Mouse (Mus musculus) lung, embryonic 14.5 days (tissue): ENCODE results near the gene Macc1. TPM values are rescaled to one million over a fixed set of nuclear protein-coding genes. Genes with fewer than 3 reads are reported as not detected.
A peak's percentile ranks its signal among the peaks of the same experiment; 100 is the strongest.

Experiments
- ATAC-seq: fragments of 200-750 bp; cut with Nextera tagmentation; 2 replicates; pipeline ENCODE4 v1.8.0; 2017; ENCODE audit warnings: mild to moderate bottlenecking, moderate TSS enrichment, moderate library complexity; ENCODE audit not compliant: insufficient read depth
- DNase-seq: peaks from one replicate; pipeline ENCODE4 v3.0.0-alpha.2; 2015
- H3K27ac ChIP-seq: fragments of 300-500 bp; sonication (generic); 2 replicates; pipeline ENCODE4 v1.5.1; 2014; ENCODE audit warnings: low read depth, mild to moderate bottlenecking, moderate library complexity
- H3K27me3 ChIP-seq: fragments of 300-500 bp; sonication (generic); 2 replicates; pipeline ENCODE4 v1.6.1; 2014; ENCODE audit warnings: low read length, control low read depth; ENCODE audit not compliant: insufficient read depth
- H3K36me3 ChIP-seq: fragments of 300-500 bp; sonication (generic); 2 replicates; pipeline ENCODE4 v1.6.1; 2014; ENCODE audit warnings: control low read depth; ENCODE audit not compliant: insufficient read depth
- H3K4me1 ChIP-seq: fragments of 300-500 bp; sonication (generic); 2 replicates; pipeline ENCODE4 v1.6.1; 2014; ENCODE audit warnings: antibody characterized with exemption, control low read depth; ENCODE audit not compliant: insufficient read depth
- H3K4me2 ChIP-seq: fragments of 300-500 bp; sonication (generic); 2 replicates; pipeline ENCODE4 v1.6.1; 2014; ENCODE audit warnings: mild to moderate bottlenecking
- H3K4me3 ChIP-seq: fragments of 300-500 bp; sonication (generic); 2 replicates; pipeline ENCODE4 v1.5.1; 2014; ENCODE audit warnings: low read depth, low read length
- H3K9ac ChIP-seq: fragments of 300-500 bp; sonication (generic); 2 replicates; pipeline ENCODE4 v1.6.1; 2014
- H3K9me3 ChIP-seq: fragments of 300-500 bp; sonication (generic); 2 replicates; pipeline ENCODE4 v1.6.1; 2016; ENCODE audit warnings: low read depth, low read length, control low read depth
- CTCF ChIP-seq: IDR thresholded peaks from 2 replicates; pipeline ENCODE4 v1.5.1; 2016; ENCODE audit warnings: antibody characterized with exemption, low read depth
- WGBS: fragments of 180-500 bp; shearing (Covaris S2); extraction: QIAGEN DNeasy Blood & Tissue Kit; methylation state at CpG from one replicate; pipeline ENCODE4 v1.1.7; 2014; 5-methylcytosine and 5-hydroxymethylcytosine counted together
- polyA plus RNA-seq: library from polyadenylated mRNA; unstranded; fragments of >200 nt; fragmentation: Nextera tagmentation; extraction: Ambion mirVana; gene quantifications from 2 replicates; pipeline ENCODE4 v1.2.1, GENCODE M21; 2014

The Macc1 gene
- polyA plus RNA-seq, 1 experiment from 2014 or later = 0.71 TPM

GRCm38 (mm10) chr12:119410522-119410921 is 96.5 kb downstream of the Macc1 start:
- no peaks in the 10 kb centered on the region for H3K4me1 ChIP-seq
- ATAC-seq = no peak
- DNase-seq = no peak
- no peak overlapping the region for H3K4me2 ChIP-seq
- H3K27ac ChIP-seq = no peak overlapping the region
- H3K27me3 ChIP-seq = no peaks in the 10 kb centered on the region
- no peak overlapping the region for H3K9ac ChIP-seq
- no peak for TF ChIP-seq CTCF
- no peaks in the 10 kb centered on the region for H3K36me3 ChIP-seq
- no peaks in the 10 kb centered on the region for H3K9me3 ChIP-seq
- no peak overlapping the region for H3K4me3 ChIP-seq

GRCm38 (mm10) chr12:119410956-119411355 is 96.9 kb downstream of the Macc1 start:
- no peak overlapping the region for H3K27ac ChIP-seq
- H3K4me2 ChIP-seq = no peak overlapping the region
- no peak overlapping the region for H3K4me3 ChIP-seq
- no peaks in the 10 kb centered on the region for H3K27me3 ChIP-seq
- H3K9me3 ChIP-seq = no peaks in the 10 kb centered on the region
- no peaks in the 10 kb centered on the region for H3K36me3 ChIP-seq
- WGBS = 71% methylated on average over 2 of the region's 2 CpGs
- H3K4me1 ChIP-seq = no peaks in the 10 kb centered on the region
- no peak overlapping the region for H3K9ac ChIP-seq
- DNase-seq = no peak
- ATAC-seq = no peak
- TF ChIP-seq CTCF = no peak

- no peak for TF ChIP-seq CTCF
- no peak overlapping the region for H3K27ac ChIP-seq
- H3K27me3 ChIP-seq = no peaks in the 10 kb centered on the region
- no peaks in the 10 kb centered on the region for H3K4me1 ChIP-seq
- no peak for ATAC-seq
- H3K9me3 ChIP-seq = no peaks in the 10 kb centered on the region
- WGBS = 57% methylated on average over 2 of the region's 2 CpGs
- no peak overlapping the region for H3K9ac ChIP-seq
- no peak overlapping the region for H3K4me2 ChIP-seq
- H3K36me3 ChIP-seq = no peaks in the 10 kb centered on the region
- DNase-seq = peak; percentile 15
- H3K4me3 ChIP-seq = no peak overlapping the region
Measured at GRCm38 (mm10) chr12:119411982-119412381, 97.9 kb downstream of the Macc1 start.

- WGBS = 70% methylated on average over 2 of the region's 2 CpGs
- no peaks in the 10 kb centered on the region for H3K4me1 ChIP-seq
- no peak overlapping the region for H3K4me2 ChIP-seq
- ATAC-seq (no peak), DNase-seq (no peak)
- no peaks in the 10 kb centered on the region for H3K27me3 ChIP-seq
- no peak overlapping the region for H3K4me3 ChIP-seq
- no peak for TF ChIP-seq CTCF
- no peaks in the 10 kb centered on the region for H3K36me3 ChIP-seq
- H3K9ac ChIP-seq = no peak overlapping the region
- no peak overlapping the region for H3K27ac ChIP-seq
- H3K9me3 ChIP-seq = no peaks in the 10 kb centered on the region
Measured at GRCm38 (mm10) chr12:119415900-119416299, 101.8 kb downstream of the Macc1 start.

GRCm38 (mm10) chr12:119425749-119426148 is 111.7 kb downstream of the Macc1 start:
- TF ChIP-seq CTCF = no peak
- Histone ChIP-seq H3K9me3 (no peaks in the 10 kb centered on the region), H3K27ac (no peak overlapping the region), H3K36me3 (no peaks in the 10 kb centered on the region), H3K4me1 (no peaks in the 10 kb centered on the region), H3K4me2 (no peak overlapping the region), H3K4me3 (no peak overlapping the region), H3K9ac (no peak overlapping the region), H3K27me3 (no peaks in the 10 kb centered on the region)
- WGBS = 29% methylated on average over 2 of the region's 2 CpGs
- no peak for DNase-seq
- ATAC-seq = no peak

GRCm38 (mm10) chr12:119426182-119426886 is 112.3 kb downstream of the Macc1 start:
- no peak overlapping the region for H3K27ac ChIP-seq
- H3K4me2 ChIP-seq = no peak overlapping the region
- WGBS = 96% methylated on average over 2 of the region's 2 CpGs
- 0 out of 2 replicates have a peak, but pooled peaks have one; percentile 8 for ATAC-seq
- H3K9ac ChIP-seq = no peak overlapping the region
- H3K4me3 ChIP-seq = no peak overlapping the region
- H3K4me1 ChIP-seq = no peaks in the 10 kb centered on the region
- no peaks in the 10 kb centered on the region for H3K36me3 ChIP-seq
- no peaks in the 10 kb centered on the region for H3K27me3 ChIP-seq
- H3K9me3 ChIP-seq = no peaks in the 10 kb centered on the region
- DNase-seq = no peak
- no peak for TF ChIP-seq CTCF

GRCm38 (mm10) chr12:119426887-119427204 is 112.8 kb downstream of the Macc1 start:
- peak; percentile 83 for DNase-seq

More at GRCm38 (mm10) chr12:119426887-119427204, 112.8 kb downstream of the Macc1 start:
- Histone ChIP-seq H3K4me1 (no peaks in the 10 kb centered on the region), H3K4me2 (no peak overlapping the region), H3K36me3 (no peaks in the 10 kb centered on the region), H3K27me3 (no peaks in the 10 kb centered on the region), H3K9me3 (no peaks in the 10 kb centered on the region), H3K4me3 (no peak overlapping the region), H3K27ac (no peak overlapping the region), H3K9ac (no peak overlapping the region)
- peak; percentile 66 for TF ChIP-seq CTCF
- WGBS = 68% methylated on average over 1 of the region's 1 CpGs
- peak; percentile 85; the same call in 1 of the 2 replicates for ATAC-seq
